Mouse (Mus musculus) G1E (cell line): Measurements from ENCODE around the gene Casp6. TPM values are rescaled to one million over a fixed set of nuclear protein-coding genes. Genes with fewer than 3 reads are reported as not detected.

ENCODE experiments used
- ATAC-seq: 2 replicates; pipeline ENCODE4 v1.8.0; 2016; ENCODE audit warnings: mild to moderate bottlenecking; ENCODE audit not compliant: insufficient number of reproducible peaks, poor library complexity, low FRiP score, severe bottlenecking; ENCODE audit errors: extremely low read depth
- DNase-seq: peaks from one replicate; pipeline ENCODE4 v3.0.0; 2012; ENCODE audit warnings: low spot score
- H3K27me3 ChIP-seq: 2 replicates; pipeline ENCODE4 v1.6.1; 2012; ENCODE audit warnings: mild to moderate bottlenecking, low read length, inconsistent platforms; ENCODE audit not compliant: insufficient read depth
- H3K36me3 ChIP-seq: replicated peaks from 2 replicates; pipeline ENCODE3; 2012; ENCODE audit warnings: mild to moderate bottlenecking, inconsistent platforms
- H3K4me1 ChIP-seq: 2 replicates; pipeline ENCODE4 v1.6.1; 2012; ENCODE audit warnings: low read depth, low read length, inconsistent platforms, mixed read lengths; ENCODE audit not compliant: insufficient read depth
- H3K4me3 ChIP-seq: 2 replicates; pipeline ENCODE4 v1.5.1; 2012; ENCODE audit warnings: low read depth, mild to moderate bottlenecking, inconsistent platforms, low read length, moderate library complexity, mixed read lengths
- H3K9me3 ChIP-seq: replicated peaks from 2 replicates; pipeline ENCODE4 v1.6.1; 2012; ENCODE audit warnings: inconsistent platforms
- CTCF ChIP-seq: IDR thresholded peaks from 2 replicates; pipeline ENCODE4 v1.5.1; 2012; ENCODE audit warnings: low read depth, low read length, inconsistent platforms, mixed read lengths
- GATA1 ChIP-seq: IDR thresholded peaks from 2 replicates; pipeline ENCODE4 v1.6.1; 2012; ENCODE audit warnings: borderline replicate concordance, low read length, inconsistent platforms, mixed read lengths
- GATA2 ChIP-seq: IDR thresholded peaks from 2 replicates; pipeline ENCODE4 v1.6.1; 2012; ENCODE audit warnings: low read depth, low read length, inconsistent platforms, borderline replicate concordance
- POLR2AphosphoS5 ChIP-seq: IDR thresholded peaks from 2 replicates; pipeline ENCODE4 v1.6.1; 2012; ENCODE audit warnings: low read depth, low read length, inconsistent platforms; ENCODE audit not compliant: insufficient replicate concordance
- TAL1 ChIP-seq: conservative IDR thresholded peaks from 2 replicates; pipeline ENCODE4 v1.6.1; 2012; ENCODE audit warnings: low read depth, low read length, inconsistent platforms, mixed read lengths
- polyA plus RNA-seq: library from polyadenylated mRNA; stranded (reverse); fragments of >175 nt; gene quantifications from 2 replicates; pipeline ENCODE4 v1.2.3, GENCODE M21; 2012
- total RNA-seq, 2 experiments: library from RNA; stranded (forward) in 1 of 2; stranded (reverse) in 1 of 2; fragments of 200-1000 nt in 1 of 2; fragments of >200 nt in 1 of 2; fragmentation: Nextera tagmentation in 1 of 2; gene quantifications; 2 replicates each; pipeline ENCODE4 v1.2.3; 2014 to 2017

Gene Casp6
- total and polyA plus RNA-seq, 3 experiments, result 27.5 to 57.4 (median 37.3) TPM

DNA sequence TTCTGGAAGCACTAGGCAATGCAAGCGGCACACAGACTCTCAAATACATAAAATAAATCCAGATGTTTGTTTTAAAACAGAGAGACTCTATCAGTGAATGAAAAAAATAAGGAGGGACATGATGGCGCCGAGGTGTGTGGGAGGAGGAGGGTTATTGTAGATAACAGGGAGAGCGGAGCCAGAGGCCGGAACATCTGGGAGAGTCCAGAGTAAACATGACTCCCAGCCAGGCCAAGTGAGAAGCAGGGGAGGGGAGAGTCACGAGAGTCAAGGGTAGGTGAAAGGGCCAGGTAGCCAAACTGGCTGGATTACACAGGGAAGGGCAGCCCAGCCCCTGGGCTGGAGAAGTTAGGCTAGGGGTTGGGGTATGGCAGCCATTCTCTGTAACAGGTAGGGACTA lies 4.6 kb upstream of the Casp6 start:
- H3K27me3 ChIP-seq, result no peaks in the 10 kb centered on the region
- ATAC-seq (no peak), DNase-seq (no peak)
- H3K36me3 ChIP-seq, result peaks cover 74% of the 10 kb centered on the region
- H3K9me3 ChIP-seq, result no peaks in the 10 kb centered on the region
- peaks cover 44% of the 10 kb centered on the region for H3K4me1 ChIP-seq
- TF ChIP-seq GATA1, result no peak
- no peak for TF ChIP-seq CTCF
- no peak for TF ChIP-seq GATA2
- TF ChIP-seq POLR2AphosphoS5, result no peak
- no peak for TF ChIP-seq TAL1
- no peak overlapping the region for H3K4me3 ChIP-seq

DNA sequence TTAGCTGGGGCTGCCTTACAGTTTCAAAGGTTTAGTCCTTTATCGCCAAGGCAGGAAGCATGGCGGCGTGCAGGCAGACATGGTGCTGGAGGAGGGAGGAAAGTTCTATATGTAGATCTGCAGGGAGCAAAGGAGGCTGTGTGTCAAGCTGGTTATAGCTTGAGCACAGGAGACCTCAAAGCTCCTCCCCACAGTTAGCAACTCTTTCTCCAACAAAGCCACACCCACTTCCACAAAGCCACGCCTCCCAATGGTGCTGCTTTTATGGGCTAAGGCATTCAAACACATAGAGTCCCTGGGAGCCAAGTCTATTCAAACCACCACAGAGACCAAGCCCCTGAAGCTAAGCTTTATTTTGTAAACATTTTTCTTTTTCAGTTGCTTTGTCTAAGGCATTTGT lies 2.3 kb upstream of the Casp6 start:
- peaks cover 55% of the 10 kb centered on the region for H3K36me3 ChIP-seq
- no peak for DNase-seq
- peaks cover 55% of the 10 kb centered on the region for H3K4me1 ChIP-seq
- no peaks in the 10 kb centered on the region for H3K27me3 ChIP-seq
- ATAC-seq, result no peak
- no peaks in the 10 kb centered on the region for H3K9me3 ChIP-seq
- TF ChIP-seq TAL1 (no peak), GATA2 (no peak), POLR2AphosphoS5 (no peak), CTCF (no peak), GATA1 (no peak)
- H3K4me3 ChIP-seq, result no peak overlapping the region

DNA sequence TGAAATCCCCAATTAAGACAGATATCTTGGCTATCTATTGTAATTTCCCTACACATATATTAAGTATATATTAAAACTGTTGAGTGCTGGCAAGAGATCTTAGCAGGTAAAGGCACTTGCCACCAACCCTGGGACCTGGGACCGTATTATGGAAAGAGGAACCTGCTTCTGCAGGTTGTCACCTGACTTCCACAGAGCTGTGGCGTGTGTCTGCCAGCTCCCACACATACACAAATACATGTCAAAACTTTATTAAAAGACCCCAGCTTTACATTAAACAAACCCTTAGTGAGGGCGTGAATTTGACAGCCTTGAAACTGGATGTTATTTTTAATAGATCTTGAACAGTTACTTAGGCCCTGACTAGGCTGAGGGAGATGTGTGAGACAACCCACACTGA lies 2.1 kb downstream of the Casp6 start:
- peaks cover 50% of the 10 kb centered on the region for H3K36me3 ChIP-seq
- TF ChIP-seq POLR2AphosphoS5, result no peak
- TF ChIP-seq TAL1, result no peak
- TF ChIP-seq CTCF, result no peak
- no peak for DNase-seq
- no peak for ATAC-seq
- peaks cover 45% of the 10 kb centered on the region for H3K4me1 ChIP-seq
- H3K4me3 ChIP-seq, result no peak overlapping the region
- no peaks in the 10 kb centered on the region for H3K9me3 ChIP-seq
- no peaks in the 10 kb centered on the region for H3K27me3 ChIP-seq

DNA sequence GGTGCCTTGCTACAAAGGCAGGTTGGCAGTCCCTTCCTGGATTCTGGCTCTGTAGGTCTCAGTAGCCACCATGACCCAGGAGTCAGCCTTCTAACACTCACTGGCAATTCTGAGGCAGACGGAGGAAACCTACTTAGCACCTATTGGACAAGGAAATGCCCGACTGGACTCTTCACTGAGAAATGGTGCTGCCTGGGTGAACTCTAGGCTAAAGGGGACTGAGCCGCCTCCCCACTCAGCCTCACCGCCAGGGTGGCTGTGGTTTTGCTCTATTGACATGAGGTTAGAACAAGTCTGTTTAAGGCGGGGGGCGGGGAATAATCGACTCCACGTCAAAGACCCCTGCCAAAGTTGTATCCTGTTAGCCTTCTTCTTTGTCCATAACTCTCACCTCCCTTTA lies 2.6 kb downstream of the Casp6 start:
- DNase-seq (no peak), ATAC-seq (no peak)
- TF ChIP-seq CTCF (no peak), TAL1 (no peak), GATA1 (no peak), GATA2 (no peak), POLR2AphosphoS5 (no peak)
- no peaks in the 10 kb centered on the region for H3K9me3 ChIP-seq
- H3K27me3 ChIP-seq, result no peaks in the 10 kb centered on the region
- H3K36me3 ChIP-seq, result peaks cover 50% of the 10 kb centered on the region
- no peak overlapping the region for H3K4me3 ChIP-seq
- H3K4me1 ChIP-seq, result peaks cover 40% of the 10 kb centered on the region

DNA sequence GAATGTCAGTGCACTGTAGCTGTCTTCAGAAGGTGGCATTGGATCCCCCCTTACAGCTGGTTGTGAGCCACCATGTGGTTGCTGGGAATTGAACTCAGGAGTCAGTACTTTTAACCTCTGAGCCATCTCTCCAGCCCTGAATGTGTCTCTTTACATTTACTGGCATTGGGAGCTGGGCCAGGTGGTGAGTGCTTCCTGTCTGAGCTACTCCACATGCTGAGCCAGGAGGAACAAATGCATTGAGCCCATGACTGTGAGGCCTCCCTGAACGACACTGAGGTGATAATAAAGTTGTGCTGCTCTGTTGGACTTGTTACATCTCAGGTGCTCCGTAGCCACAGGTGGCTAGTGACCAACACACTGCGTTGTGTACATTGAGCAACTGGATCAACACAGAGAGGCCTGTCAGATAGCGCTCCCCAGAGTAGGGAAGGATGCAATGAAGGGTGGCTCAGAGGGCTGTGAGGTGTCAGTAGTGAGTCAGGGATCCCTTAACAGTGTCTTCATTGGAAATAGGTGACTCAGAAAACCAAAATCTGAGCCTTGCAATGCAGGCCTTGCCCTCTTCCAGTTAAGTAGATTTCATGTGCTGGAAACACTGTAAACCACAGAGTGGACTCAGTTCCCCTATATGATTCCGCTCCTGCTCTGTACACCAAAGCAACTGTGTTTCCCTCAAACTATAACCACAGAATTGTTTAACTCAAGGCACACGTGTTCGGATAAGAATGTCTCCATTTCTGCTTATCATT lies 3.3 kb downstream of the Casp6 start:
- Histone ChIP-seq H3K27me3 (no peaks in the 10 kb centered on the region), H3K4me1 (peaks cover 38% of the 10 kb centered on the region), H3K4me3 (no peak overlapping the region), H3K36me3 (peaks cover 54% of the 10 kb centered on the region), H3K9me3 (no peaks in the 10 kb centered on the region)
- no peak for DNase-seq
- TF ChIP-seq GATA2, result no peak
- TF ChIP-seq CTCF, result no peak
- TF ChIP-seq POLR2AphosphoS5, result no peak
- no peak for TF ChIP-seq GATA1
- no peak for TF ChIP-seq TAL1
- ATAC-seq, result no peak

DNA sequence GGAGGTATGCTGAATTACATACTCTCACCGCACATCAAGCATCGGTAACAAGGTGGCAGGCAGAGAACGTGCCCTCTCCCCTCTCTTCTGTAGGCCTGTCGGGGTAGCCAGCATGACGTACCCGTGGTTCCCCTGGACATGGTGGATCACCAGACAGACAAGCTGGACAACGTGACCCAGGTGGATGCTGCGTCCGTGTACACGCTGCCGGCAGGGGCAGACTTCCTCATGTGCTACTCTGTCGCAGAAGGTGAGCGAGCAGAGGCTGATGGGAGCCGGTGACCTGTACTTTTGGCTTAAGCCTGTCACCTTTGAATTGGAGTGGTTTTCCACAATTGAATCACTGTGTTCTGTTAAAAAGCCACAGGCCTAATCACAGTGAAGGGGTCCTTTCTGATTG lies 10.8 kb downstream of the Casp6 start:
- no peak for TF ChIP-seq GATA1
- TF ChIP-seq POLR2AphosphoS5, result no peak
- TF ChIP-seq CTCF, result no peak
- no peak for TF ChIP-seq TAL1
- TF ChIP-seq GATA2, result no peak
- H3K4me3 ChIP-seq, result no peak overlapping the region
- no peaks in the 10 kb centered on the region for H3K4me1 ChIP-seq
- no peaks in the 10 kb centered on the region for H3K9me3 ChIP-seq
- ATAC-seq (no peak), DNase-seq (no peak)
- H3K36me3 ChIP-seq, result peaks cover 80% of the 10 kb centered on the region
- no peaks in the 10 kb centered on the region for H3K27me3 ChIP-seq

DNA sequence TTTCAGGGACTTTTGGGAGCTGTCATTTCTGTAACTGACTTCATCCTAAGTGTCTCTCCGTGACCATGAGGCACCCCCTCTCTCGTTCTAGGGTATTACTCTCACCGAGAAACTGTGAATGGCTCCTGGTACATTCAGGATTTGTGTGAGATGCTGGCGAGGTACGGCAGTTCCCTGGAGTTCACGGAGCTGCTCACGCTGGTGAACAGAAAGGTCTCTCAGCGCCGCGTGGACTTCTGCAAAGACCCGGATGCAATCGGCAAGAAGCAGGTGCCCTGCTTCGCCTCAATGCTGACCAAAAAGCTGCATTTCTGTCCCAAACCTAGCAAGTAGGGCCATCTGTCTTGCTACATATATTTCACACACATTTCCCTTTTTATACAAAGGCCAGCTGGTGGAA lies 12.0 kb downstream of the Casp6 start:
- H3K27me3 ChIP-seq, result no peaks in the 10 kb centered on the region
- DNase-seq (no peak), ATAC-seq (no peak)
- TF ChIP-seq GATA1, result no peak
- TF ChIP-seq GATA2, result no peak
- no peak for TF ChIP-seq TAL1
- no peak for TF ChIP-seq POLR2AphosphoS5
- TF ChIP-seq CTCF, result no peak
- H3K4me3 ChIP-seq, result no peak overlapping the region
- H3K9me3 ChIP-seq, result no peaks in the 10 kb centered on the region
- H3K4me1 ChIP-seq, result no peaks in the 10 kb centered on the region
- H3K36me3 ChIP-seq, result peaks cover 71% of the 10 kb centered on the region
